Mouse (Mus musculus) c-Kit-negative CD71-positive TER-119-positive erythroid progenitor cells, embryonic 14.5 days (primary cell): ENCODE results near the gene Dusp28.
"Not testable (repeated sequence)": the region's sequence is repeated elsewhere in the genome, so short reads cannot be mapped to it uniquely, and the experiment has no call there.

ENCODE experiments used
- DNase-seq: peaks from one replicate; pipeline ENCODE4 v3.0.0-alpha.2; 2013; ENCODE audit warnings: low read depth, low spot score

Dusp28 gene

DNA sequence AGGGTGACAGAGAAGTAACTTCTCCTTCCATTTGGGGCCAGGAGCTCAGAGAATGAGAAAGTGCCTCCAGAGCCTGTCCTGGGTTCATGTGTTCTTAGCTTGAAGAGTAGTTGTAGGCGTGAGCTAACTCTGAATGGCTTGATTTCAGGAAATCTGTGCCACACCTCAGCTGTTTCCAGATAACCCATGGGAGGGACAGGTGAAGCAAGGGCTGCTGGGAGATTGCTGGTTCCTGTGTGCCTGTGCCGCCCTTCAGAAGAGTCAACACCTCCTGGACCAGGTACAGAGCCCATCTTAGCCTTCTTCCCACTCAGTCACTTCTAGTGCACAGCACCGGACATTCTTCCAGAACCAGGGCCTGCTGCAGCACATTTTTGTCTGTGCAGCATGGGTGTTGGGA is 31.0 kb downstream of the Dusp28 start:
- no peak for DNase-seq

DNA sequence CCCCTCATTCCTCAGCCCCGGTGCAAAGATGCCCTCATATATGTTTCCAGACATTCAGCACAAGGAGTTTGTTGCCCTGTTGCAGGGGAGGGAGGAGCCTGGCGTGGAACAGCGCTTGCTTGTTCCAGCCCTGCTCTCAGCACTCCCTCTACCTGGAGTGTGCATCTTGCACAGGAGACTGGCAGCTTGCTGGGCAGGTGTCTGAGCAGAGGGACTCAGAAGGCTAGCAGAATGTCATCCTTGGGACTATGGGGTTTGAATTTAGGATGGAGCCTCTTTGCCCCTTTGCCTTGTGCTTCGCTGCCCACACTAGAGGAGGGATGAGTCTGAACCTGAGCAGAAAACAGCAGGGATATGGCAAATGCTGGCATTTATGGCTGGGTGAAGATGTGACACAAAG is 33.0 kb downstream of the Dusp28 start:
- no peak for DNase-seq

DNA sequence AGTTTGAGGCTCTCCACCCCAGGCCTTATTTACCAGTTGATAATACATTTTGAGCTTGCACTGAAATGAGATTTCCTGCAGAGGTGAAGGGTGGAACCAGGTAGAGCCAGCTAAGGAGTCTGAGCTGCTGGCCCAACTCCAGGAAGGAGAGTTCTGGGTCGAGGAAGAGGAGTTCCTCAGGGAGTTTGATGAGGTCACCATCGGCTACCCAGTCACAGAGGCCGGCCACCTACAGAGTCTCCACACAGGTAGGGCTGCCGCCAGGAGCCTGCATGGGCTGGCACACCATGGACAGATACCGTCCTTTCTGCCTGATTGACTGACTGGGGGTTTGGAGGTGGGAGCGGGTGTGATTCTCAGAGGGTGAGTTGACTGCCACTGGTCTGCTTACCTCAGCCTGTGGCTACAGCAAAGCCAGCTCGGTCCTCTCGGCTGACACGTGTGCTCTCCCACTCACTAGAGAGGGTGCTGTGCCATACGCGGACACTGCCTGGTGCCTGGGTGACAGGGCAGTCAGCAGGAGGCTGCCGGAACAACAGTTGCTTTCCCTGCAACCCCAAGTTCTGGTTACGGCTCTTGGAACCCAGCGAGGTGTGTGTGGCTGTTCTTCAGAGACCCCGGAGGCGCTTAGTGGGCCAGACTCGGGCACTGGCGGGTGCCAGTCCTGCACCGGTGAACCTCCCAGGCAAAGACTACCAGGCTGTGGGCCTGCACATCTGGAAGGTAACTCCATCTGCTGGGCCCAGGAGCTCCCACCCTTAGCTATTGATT is 36.6 kb downstream of the Dusp28 start:
- DNase-seq, result no peak

DNA sequence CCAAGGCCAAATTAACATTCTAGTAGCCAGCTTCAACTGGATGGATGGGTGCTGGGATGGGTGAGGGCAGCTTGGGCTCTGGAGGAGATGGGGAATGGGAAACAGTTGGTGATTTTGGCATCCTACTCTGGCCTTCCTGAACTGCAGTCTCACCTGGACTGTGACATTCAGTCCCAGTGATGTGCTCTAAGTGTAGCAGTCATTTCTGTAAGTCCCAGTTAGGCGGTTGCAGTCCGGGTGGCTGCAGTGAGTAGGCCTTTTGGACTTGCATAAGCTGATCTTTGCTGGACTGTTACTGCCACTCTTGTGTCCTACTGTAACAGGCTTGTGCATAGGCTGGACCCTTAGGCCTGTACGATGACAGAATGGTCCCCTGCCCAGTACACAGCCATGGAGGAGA is 41.2 kb downstream of the Dusp28 start:
- no peak for DNase-seq

DNA sequence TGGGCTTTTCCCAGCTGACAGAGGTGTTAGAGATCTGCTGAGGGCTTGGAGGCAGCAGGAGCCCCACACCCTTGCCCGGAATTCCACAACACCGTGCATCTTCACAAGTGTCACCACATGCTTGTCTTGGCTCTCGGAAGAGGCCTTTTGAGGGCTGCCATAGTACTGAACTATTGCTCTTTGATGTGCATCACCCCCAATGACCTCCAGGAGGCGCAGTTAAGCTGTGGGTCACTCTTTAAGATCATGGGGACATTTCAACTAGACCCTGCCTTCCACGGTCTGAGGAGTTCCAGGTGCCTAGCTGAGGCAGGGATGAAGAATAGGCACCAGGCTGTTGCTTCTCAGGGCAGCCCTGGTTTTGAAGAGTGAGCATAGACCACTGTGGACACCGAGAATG is 42.6 kb downstream of the Dusp28 start:
- no peak for DNase-seq

DNA sequence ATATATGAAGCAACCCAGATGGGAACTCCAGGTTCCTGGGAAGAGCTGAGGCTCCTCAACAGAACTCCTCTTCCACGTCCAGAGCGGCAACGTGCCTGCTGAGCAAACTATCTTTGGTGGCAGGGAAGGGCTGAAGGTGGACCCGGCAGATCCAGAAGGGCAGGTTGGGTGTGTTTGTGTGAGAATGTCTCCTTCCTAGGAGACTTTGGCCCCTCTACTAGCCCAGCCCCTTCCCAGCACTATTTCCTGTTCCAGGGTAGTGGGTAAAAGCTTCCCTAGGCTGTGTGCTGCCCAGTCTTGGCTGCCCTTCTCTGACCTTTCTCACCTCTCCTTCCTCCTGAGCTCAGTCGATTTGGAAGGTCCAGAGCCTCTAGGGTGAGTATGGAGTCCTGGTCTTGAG is 43.8 kb downstream of the Dusp28 start, which contains the start of gene Gpr35:
Gene Gpr35 (plus strand): TSS at position 259 of the 400 bp plus-strand sequence.
- no peak for DNase-seq

DNA sequence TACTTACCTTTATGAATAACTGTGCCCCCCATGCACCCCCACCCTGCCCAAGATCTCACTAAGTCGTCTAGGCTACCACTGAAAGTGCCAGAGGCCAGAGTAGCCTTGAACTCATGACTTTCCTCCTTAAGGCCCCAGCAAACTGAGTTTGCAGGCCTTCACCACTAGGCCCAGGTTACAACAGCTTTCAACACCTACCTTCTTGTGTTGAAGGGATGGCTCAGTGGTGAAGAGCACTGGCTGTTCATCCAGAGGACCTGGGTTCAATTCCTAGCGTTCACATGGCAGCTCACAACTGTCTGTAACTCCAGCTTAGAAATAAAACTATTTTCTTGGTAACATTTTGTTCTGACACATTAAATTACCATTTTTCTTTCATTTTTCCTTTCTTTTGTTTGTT is 46.9 kb downstream of the Dusp28 start:
- DNase-seq, result no peak

DNA sequence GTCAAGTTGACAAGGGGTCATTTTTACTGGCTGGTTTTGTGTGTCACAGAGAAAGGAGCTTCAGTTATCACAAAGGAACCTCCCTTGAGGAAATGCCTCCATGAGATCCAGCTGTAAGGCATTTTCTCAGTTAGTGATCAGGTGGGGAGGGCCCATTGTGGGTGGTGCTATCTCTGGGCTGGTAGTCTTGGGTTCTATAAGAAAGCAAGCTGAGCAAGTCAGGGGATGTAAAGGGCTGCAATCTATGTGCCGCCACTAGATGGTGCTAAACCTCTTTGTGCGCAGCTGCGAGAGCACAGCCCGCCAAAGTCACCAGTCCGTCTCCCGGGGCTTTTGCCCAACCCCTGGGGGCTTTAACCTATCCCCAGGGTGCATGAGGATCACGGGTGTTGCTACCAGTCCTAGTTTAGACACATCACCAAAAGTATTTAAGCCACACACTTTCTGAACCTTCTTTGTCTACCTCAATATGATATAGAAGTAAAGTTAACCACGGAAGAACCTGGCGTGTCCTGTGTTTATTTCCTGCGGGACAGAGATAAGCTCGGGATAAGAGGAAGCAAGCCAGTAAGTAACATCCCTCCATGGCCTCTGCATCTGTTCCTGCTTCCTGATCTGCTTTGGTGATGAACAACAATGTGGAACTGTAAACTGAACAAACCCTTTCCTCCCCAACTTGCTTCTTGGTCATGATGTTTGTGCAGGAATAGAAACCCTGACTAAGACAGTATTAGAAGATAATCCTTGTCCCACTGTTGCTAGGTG is 50.0 kb downstream of the Dusp28 start:
- not testable (repeated sequence) for DNase-seq
